Mouse (Mus musculus): ENCODE results near the gene Gemin8. TPM values are rescaled to one million over a fixed set of nuclear protein-coding genes. Genes with fewer than 3 reads are reported as not detected.
A peak's percentile ranks its signal among the peaks of the same experiment; 100 is the strongest.

Gene Gemin8
- 5.1 and 7.2 TPM in 2 replicates for polyA plus RNA-seq (2015; fragmentation: Nextera tagmentation; extraction: Ambion mirVana)

GRCm38 (mm10) chrX:166169892-166170799 lies at the start of gene Gemin8:
Gene Gemin8, plus strand, starts transcription at chrX:166170454.
- Histone ChIP-seq H3K27ac (peak within 1 kb of the TSS; percentile 43; the same call in 1 of the 2 replicates), H3K9me3 (replicated peaks) (no peaks in the 10 kb centered on the region), H3K36me3 (no peaks in the 10 kb centered on the region), H3K4me2 (peak within 1 kb of the TSS; percentile 63), H3K27me3 (no peaks in the 10 kb centered on the region), H3K9ac (peak within 1 kb of the TSS; percentile 54), H3K4me3 (peak within 1 kb of the TSS; percentile 64), H3K4me1 (replicated peaks) (0 out of 2 replicates have a peak, but pooled peaks cover 3% of the 10 kb centered on the region)
- peak; percentile 97 for ATAC-seq (replicated peaks; ENCODE audit: insufficient number of reproducible peaks, insufficient read depth, low FRiP score, low read depth)
- 18% methylated on average over 29 of the region's 31 CpGs for WGBS

- ATAC-seq (replicated peaks; ENCODE audit: insufficient number of reproducible peaks, insufficient read depth, low FRiP score, low read depth), result no peak
- H3K4me3 ChIP-seq, result no peak overlapping the region
- H3K4me2 ChIP-seq, result no peak overlapping the region
- no peaks in the 10 kb centered on the region for H3K27me3 ChIP-seq
- H3K36me3 ChIP-seq, result no peaks in the 10 kb centered on the region
- 76% methylated on average over 15 of the region's 15 CpGs for WGBS
- no peak overlapping the region for H3K9ac ChIP-seq
- no peaks in the 10 kb centered on the region for H3K4me1 ChIP-seq (replicated peaks)
- no peaks in the 10 kb centered on the region for H3K9me3 ChIP-seq (replicated peaks)
- H3K27ac ChIP-seq, result no peak overlapping the region
Measured at GRCm38 (mm10) chrX:166147158-166147846, 23.0 kb upstream of the Gemin8 start.

GRCm38 (mm10) chrX:166162773-166163172 lies 7.5 kb upstream of the Gemin8 start:
- no peak for ATAC-seq (replicated peaks; ENCODE audit: insufficient number of reproducible peaks, insufficient read depth, low FRiP score, low read depth)
- no peak overlapping the region for H3K9ac ChIP-seq
- H3K27me3 ChIP-seq, result no peaks in the 10 kb centered on the region
- H3K27ac ChIP-seq, result no peak overlapping the region
- H3K4me1 ChIP-seq (replicated peaks), result no peaks in the 10 kb centered on the region
- WGBS, result 48% methylated on average over 4 of the region's 4 CpGs
- no peak overlapping the region for H3K4me3 ChIP-seq
- no peaks in the 10 kb centered on the region for H3K9me3 ChIP-seq (replicated peaks)
- H3K4me2 ChIP-seq, result no peak overlapping the region
- H3K36me3 ChIP-seq, result no peaks in the 10 kb centered on the region

GRCm38 (mm10) chrX:166167307-166167706 lies 2.9 kb upstream of the Gemin8 start:
- no peak overlapping the region for H3K9ac ChIP-seq
- no peak for ATAC-seq (replicated peaks; ENCODE audit: insufficient number of reproducible peaks, insufficient read depth, low FRiP score, low read depth)
- H3K4me1 ChIP-seq (replicated peaks), result no peaks in the 10 kb centered on the region
- no peaks in the 10 kb centered on the region for H3K9me3 ChIP-seq (replicated peaks)
- H3K27me3 ChIP-seq, result no peaks in the 10 kb centered on the region
- H3K4me3 ChIP-seq, result no peak overlapping the region
- H3K4me2 ChIP-seq, result no peak overlapping the region
- no peaks in the 10 kb centered on the region for H3K36me3 ChIP-seq
- no peak overlapping the region for H3K27ac ChIP-seq
- WGBS, result 7% methylated on average over 4 of the region's 4 CpGs

GRCm38 (mm10) chrX:166167923-166168322 lies 2.3 kb upstream of the Gemin8 start:
- WGBS, result 26% methylated on average over 3 of the region's 3 CpGs
- Histone ChIP-seq H3K27ac (no peak overlapping the region), H3K9me3 (replicated peaks) (no peaks in the 10 kb centered on the region), H3K4me1 (replicated peaks) (0 out of 2 replicates have a peak, but pooled peaks cover 3% of the 10 kb centered on the region), H3K36me3 (no peaks in the 10 kb centered on the region), H3K9ac (no peak overlapping the region), H3K4me2 (no peak overlapping the region), H3K4me3 (no peak overlapping the region), H3K27me3 (no peaks in the 10 kb centered on the region)
- ATAC-seq (replicated peaks; ENCODE audit: insufficient number of reproducible peaks, insufficient read depth, low FRiP score, low read depth), result no peak

- Histone ChIP-seq H3K36me3 (no peaks in the 10 kb centered on the region), H3K27me3 (no peaks in the 10 kb centered on the region), H3K27ac (peak overlapping the region; percentile 43; the same call in 1 of the 2 replicates), H3K9ac (peak overlapping the region; percentile 54), H3K4me2 (peak overlapping the region; percentile 63), H3K9me3 (replicated peaks) (no peaks in the 10 kb centered on the region), H3K4me1 (replicated peaks) (0 out of 2 replicates have a peak, but pooled peaks cover 3% of the 10 kb centered on the region), H3K4me3 (peak overlapping the region; percentile 64)
- 16% methylated on average over 9 of the region's 9 CpGs for WGBS
- no peak for ATAC-seq (replicated peaks; ENCODE audit: insufficient number of reproducible peaks, insufficient read depth, low FRiP score, low read depth)
Measured at GRCm38 (mm10) chrX:166170800-166171738, 815 bp downstream of the Gemin8 start.

GRCm38 (mm10) chrX:166172041-166172440 lies 1.8 kb downstream of the Gemin8 start:
- Histone ChIP-seq H3K9me3 (replicated peaks) (no peaks in the 10 kb centered on the region), H3K27ac (no peak overlapping the region), H3K4me2 (no peak overlapping the region), H3K27me3 (no peaks in the 10 kb centered on the region), H3K36me3 (no peaks in the 10 kb centered on the region), H3K4me1 (replicated peaks) (0 out of 2 replicates have a peak, but pooled peaks cover 3% of the 10 kb centered on the region), H3K4me3 (no peak overlapping the region), H3K9ac (no peak overlapping the region)
- WGBS, result 44% methylated on average over 4 of the region's 4 CpGs
- ATAC-seq (replicated peaks; ENCODE audit: insufficient number of reproducible peaks, insufficient read depth, low FRiP score, low read depth), result no peak

- ATAC-seq (replicated peaks; ENCODE audit: insufficient number of reproducible peaks, insufficient read depth, low FRiP score, low read depth), result no peak
- Histone ChIP-seq H3K4me2 (no peak overlapping the region), H3K27ac (no peak overlapping the region), H3K4me1 (replicated peaks) (0 out of 2 replicates have a peak, but pooled peaks cover 3% of the 10 kb centered on the region), H3K36me3 (no peaks in the 10 kb centered on the region), H3K9ac (no peak overlapping the region), H3K27me3 (no peaks in the 10 kb centered on the region), H3K9me3 (replicated peaks) (no peaks in the 10 kb centered on the region), H3K4me3 (no peak overlapping the region)
- whole genome bisulfite sequencing, result 46% methylated on average over 3 of the region's 3 CpGs
Measured at GRCm38 (mm10) chrX:166172661-166173060, 2.4 kb downstream of the Gemin8 start.

- Histone ChIP-seq H3K27me3 (no peaks in the 10 kb centered on the region), H3K27ac (no peak overlapping the region), H3K4me3 (no peak overlapping the region), H3K9ac (no peak overlapping the region), H3K9me3 (replicated peaks) (no peaks in the 10 kb centered on the region), H3K4me1 (replicated peaks) (0 out of 2 replicates have a peak, but pooled peaks cover 3% of the 10 kb centered on the region), H3K36me3 (no peaks in the 10 kb centered on the region), H3K4me2 (no peak overlapping the region)
- no peak for ATAC-seq (replicated peaks; ENCODE audit: insufficient number of reproducible peaks, insufficient read depth, low FRiP score, low read depth)
- WGBS, result 60% methylated on average over 7 of the region's 7 CpGs
Measured at GRCm38 (mm10) chrX:166173796-166174195, 3.5 kb downstream of the Gemin8 start.

- Histone ChIP-seq H3K4me3 (no peak overlapping the region), H3K4me1 (replicated peaks) (no peaks in the 10 kb centered on the region), H3K36me3 (no peaks in the 10 kb centered on the region), H3K27me3 (no peaks in the 10 kb centered on the region), H3K9ac (no peak overlapping the region), H3K9me3 (replicated peaks) (no peaks in the 10 kb centered on the region), H3K27ac (no peak overlapping the region), H3K4me2 (no peak overlapping the region)
- 86% methylated on average over 7 of the region's 7 CpGs for WGBS
- ATAC-seq (replicated peaks; ENCODE audit: insufficient number of reproducible peaks, insufficient read depth, low FRiP score, low read depth), result no peak
Measured at GRCm38 (mm10) chrX:166177929-166178328, 7.7 kb downstream of the Gemin8 start.
